Mouse (Mus musculus) layer of hippocampus, postnatal 36 days (tissue): ENCODE measurements around the gene Ros1. TPM values are rescaled to one million over a fixed set of nuclear protein-coding genes. Genes with fewer than 3 reads are reported as not detected.

Experiments
- DNase-seq, 2 experiments: peaks; one replicate each; pipeline ENCODE4 v3.0.0; 2022
- microRNA-seq, 2 experiments: library from miRNA; unstranded; fragments of <30 nt; microRNA quantifications; one replicate each; pipeline ENCODE4 v1.2.0; 2021
- total RNA-seq, 2 experiments: library from RNA; stranded (reverse); gene quantifications; 2 replicates each; pipeline ENCODE4 v1.2.3; 2021

Gene Ros1
- total RNA-seq, 2 experiments from 2014 or later: not detected

GRCm38 (mm10) chr10:52022413-52023212 is 172.4 kb downstream of the Ros1 start, which contains the start of gene Vgll2:
TSS of gene Vgll2 (plus strand) at chr10:52022502.
- peak; percentile 11 to 24 for DNase-seq

- no peak for DNase-seq
Observed at GRCm38 (mm10) chr10:52021736-52022394, 173.2 kb downstream of the Ros1 start.

- no peak for DNase-seq
Observed at GRCm38 (mm10) chr10:52021231-52021630, 173.8 kb downstream of the Ros1 start.

GRCm38 (mm10) chr10:52018471-52018870 is 176.6 kb downstream of the Ros1 start:
- no peak for DNase-seq

Small RNAs within 50 kb of the gene (microRNA-seq; reads per million reads assigned to microRNA genes)
- gene Gm24084: 0 reads per million in 2 experiments

Other genes with a start within 250 kb of the Ros1 start
- gene Vgll2, start 172.7 kb downstream of the Ros1 start, total RNA-seq: not detected
- 1 to 10 TPM; 6.5 to 6.7 TPM for gene Dcbld1, start 38.4 kb upstream of the Ros1 start, total RNA-seq
- gene Gm26741, start 163.5 kb upstream of the Ros1 start, total RNA-seq: not detected
- gene Gopc, start 186.9 kb upstream of the Ros1 start, total RNA-seq: 10 to 100 TPM; 41.6 to 41.8 TPM
- gene Nepn, start 193.7 kb upstream of the Ros1 start, total RNA-seq: not detected
- 10 to 100 TPM; 66.9 to 69.7 TPM for gene Nus1, start 222.3 kb upstream of the Ros1 start, total RNA-seq